Mouse (Mus musculus) cerebellum, postnatal 4 days (tissue): Measurements from ENCODE around the gene Olfr643.
"Not testable (repeated sequence)": the region's sequence is repeated elsewhere in the genome, so short reads cannot be mapped to it uniquely, and the experiment has no call there.

ENCODE experiments used
- DNase-seq, 2 experiments: peaks; one replicate each; pipeline ENCODE4 v3.0.0; 2022; ENCODE audit warnings: low spot score in 2 of 2, mixed read lengths in 1 of 2

The Olfr643 gene

DNA sequence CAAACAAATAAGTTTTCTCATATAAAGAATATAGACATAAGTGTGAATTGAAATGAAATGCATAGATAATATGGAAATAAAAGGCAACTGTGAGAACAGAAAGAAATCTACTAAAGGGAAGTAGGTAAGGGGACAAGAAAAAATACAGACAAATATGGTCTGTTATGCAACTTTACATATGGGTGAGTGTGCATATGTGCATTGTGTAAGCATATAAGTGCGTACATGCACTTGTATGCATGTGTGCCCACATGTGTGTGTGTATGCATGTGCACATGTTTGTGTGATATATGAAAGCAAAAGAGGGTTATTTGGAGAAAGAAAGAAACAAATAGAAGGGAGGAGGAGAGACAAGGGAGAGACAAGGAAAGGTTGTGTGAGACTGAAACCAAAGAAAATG, 118.3 kb downstream of the Olfr643 start:
- DNase-seq, result no peak

DNA sequence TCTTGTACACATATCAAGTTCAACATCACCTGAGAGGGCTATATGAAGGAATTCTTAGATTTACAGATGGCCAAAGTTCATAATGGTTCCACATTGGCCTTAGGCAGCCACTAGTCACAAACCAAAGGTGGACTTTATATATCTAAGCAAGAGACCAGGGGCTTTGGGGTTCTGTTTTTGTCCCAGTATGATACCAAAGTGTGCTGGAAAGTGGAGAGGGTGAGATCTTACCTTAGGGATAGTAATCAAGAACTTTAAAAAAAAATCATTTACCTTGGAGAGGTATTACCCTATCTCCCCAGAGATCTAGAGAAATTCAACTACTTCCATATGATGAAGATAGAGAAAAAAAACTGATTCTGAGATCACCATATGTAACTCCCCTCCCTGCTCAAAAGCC, 120.0 kb downstream of the Olfr643 start, which contains the start of gene Olfr639:
Gene Olfr639 (minus strand): TSS at position 101 of the 400 bp plus-strand sequence.
- DNase-seq, result no peak

DNA sequence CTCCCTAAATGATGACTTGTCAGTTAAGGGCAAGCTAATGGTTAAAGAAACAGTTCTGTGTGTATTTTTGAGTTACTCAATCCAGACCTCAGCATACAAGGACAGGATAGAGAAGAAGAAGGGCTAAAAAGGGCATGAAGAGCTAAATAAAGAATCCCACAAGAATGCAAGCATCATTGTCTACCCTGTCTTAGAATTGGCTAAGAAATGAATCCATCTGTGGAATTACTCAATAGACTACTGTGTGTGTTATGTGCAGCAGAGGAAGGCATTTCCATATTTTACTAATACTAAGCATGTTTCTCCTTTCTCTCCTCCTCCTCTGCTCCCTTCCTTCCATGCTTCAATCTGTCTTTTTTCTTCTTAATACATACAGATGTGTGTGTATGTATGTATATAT, 138.1 kb downstream of the Olfr643 start:
- no peak for DNase-seq

- DNase-seq, result no peak
Observed at GRCm38 (mm10) chr7:103998446-103998845, 138.8 kb downstream of the Olfr643 start, which contains the start of gene Olfr638. Gene Olfr638 (plus strand): TSS chr7:103998746.

- no peak for DNase-seq
Observed at GRCm38 (mm10) chr7:103971782-103972181, 165.4 kb downstream of the Olfr643 start.

GRCm38 (mm10) chr7:103970852-103971251, 166.4 kb downstream of the Olfr643 start, which contains the start of gene Olfr635:
Gene Olfr635 (plus strand): TSS chr7:103971152.
- DNase-seq, result no peak

DNA sequence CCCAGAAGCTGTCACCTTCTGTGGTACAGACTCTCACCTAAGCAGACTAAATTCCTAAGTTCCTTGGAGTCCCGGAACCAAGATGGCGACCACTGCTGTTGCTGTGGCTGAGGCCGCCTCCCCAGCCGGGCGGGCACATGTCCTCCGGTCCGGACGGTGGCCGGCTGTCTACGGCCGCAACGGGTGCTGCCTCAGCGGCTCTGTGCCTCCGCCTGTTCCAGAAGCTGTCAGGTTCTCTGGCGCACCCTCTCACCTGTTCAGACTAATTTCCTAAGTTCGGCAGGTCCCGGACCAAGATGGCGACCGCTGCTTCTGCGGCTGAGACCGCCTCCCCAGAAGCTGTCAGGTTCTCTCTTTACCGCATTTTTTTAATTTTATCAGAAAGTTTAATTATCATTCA, 170.3 kb downstream of the Olfr643 start:
- not testable (repeated sequence) for DNase-seq
